Mouse (Mus musculus): ENCODE results near the gene Rlbp1. TPM values are rescaled to one million over a fixed set of nuclear protein-coding genes. Genes with fewer than 3 reads are reported as not detected.

The Rlbp1 gene
- polyA plus RNA-seq, 1 experiment = 0.33 TPM

DNA sequence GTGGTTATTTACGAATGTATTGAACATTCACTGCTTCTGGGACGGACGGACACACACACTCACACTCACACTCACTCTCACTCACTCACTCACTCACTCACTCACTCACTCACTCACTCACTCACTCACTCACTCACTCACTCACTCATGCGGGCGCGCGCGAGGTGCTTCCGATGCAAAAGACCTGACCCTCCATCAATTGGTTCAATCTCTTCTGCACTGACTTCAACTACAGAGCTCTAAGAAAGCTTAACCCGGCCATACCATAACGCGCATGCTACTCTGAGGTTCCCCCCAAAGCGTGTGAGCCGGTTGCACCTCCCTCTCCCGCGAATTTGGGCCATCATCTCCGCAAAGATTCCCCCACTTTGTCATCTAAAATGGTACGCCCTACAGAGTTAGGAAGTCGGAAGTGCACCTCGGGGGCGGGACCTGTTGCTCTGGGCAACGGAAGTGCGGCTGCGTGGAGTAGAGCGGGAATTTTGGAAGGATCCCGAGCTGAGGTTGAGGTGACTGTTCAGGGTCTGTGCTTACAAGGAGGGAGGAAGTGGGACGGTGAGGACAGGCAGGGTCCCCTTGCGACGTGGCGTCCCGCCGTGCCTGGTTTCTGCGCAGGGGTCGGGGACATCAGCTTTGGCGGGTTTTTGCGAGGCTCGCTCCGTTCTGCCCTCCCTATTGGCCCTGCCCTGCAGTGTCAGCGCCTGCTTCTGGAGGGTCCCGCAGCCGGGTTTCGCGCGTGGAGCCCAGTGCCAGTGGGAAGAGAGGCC, 5.2 kb upstream of the Rlbp1 start, which contains the start of gene Fanci:
TSS of gene Fanci (plus strand) at position 47 of the 767 bp plus-strand sequence.
- H3K4me1 ChIP-seq (ENCODE audit: control insufficient read depth, insufficient read depth, low read length) = no peaks in the 10 kb centered on the region; the same call in 1 of the 2 replicates
- H3K27me3 ChIP-seq (replicated peaks; ENCODE audit: control insufficient read depth, insufficient read depth, low read length) = no peaks in the 10 kb centered on the region
- under 1% methylated on average over 44 of the region's 44 CpGs for WGBS
- peak within 1 kb of the TSS; percentile 62; the same call in 1 of the 2 replicates for H3K27ac ChIP-seq (ENCODE audit: insufficient read depth, low read depth, low read length)
- DNase-seq = peak; percentile 96
- H3K4me3 ChIP-seq (ENCODE audit: insufficient read depth, low read depth, low read length) = peak within 1 kb of the TSS; percentile 84
- H3K36me3 ChIP-seq (ENCODE audit: control insufficient read depth, insufficient read depth, low read length) = no peaks in the 10 kb centered on the region
- no peak for TF ChIP-seq CTCF (conservative IDR thresholded peaks at IDR 0.05; ENCODE audit: insufficient read depth, insufficient read length, low read depth, low read length)
- no peak for TF ChIP-seq POLR2A (IDR thresholded peaks at IDR 0.05; ENCODE audit: low read depth, low read length)

DNA sequence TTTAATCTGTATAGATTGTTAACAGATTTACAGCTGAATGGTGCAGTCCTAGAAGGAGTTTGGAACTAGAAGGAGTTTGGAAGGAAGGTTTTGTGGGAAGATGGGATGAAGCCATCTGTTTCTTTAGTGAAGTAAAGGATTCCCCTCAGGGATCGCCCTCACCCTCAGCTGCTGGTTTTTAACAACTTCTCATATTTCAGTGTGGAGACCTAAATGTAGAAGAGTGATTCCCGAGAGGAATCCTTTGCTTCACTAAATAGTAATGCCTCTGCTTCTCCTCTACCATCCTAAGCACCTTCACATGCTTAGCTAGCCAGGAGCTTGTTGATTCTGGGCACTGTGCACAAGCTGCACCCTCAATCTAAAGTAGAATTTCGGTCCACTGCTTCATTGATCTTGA, 4.6 kb upstream of the Rlbp1 start:
- no peaks in the 10 kb centered on the region; the same call in 1 of the 2 replicates for H3K4me1 ChIP-seq (ENCODE audit: control insufficient read depth, insufficient read depth, low read length)
- peak overlapping the region; percentile 84 for H3K4me3 ChIP-seq (ENCODE audit: insufficient read depth, low read depth, low read length)
- TF ChIP-seq POLR2A (IDR thresholded peaks at IDR 0.05; ENCODE audit: low read depth, low read length) (no peak), CTCF (conservative IDR thresholded peaks at IDR 0.05; ENCODE audit: insufficient read depth, insufficient read length, low read depth, low read length) (no peak)
- DNase-seq = no peak
- 6% methylated on average over 3 of the region's 3 CpGs for WGBS
- no peaks in the 10 kb centered on the region for H3K27me3 ChIP-seq (replicated peaks; ENCODE audit: control insufficient read depth, insufficient read depth, low read length)
- no peaks in the 10 kb centered on the region for H3K36me3 ChIP-seq (ENCODE audit: control insufficient read depth, insufficient read depth, low read length)
- peak overlapping the region; percentile 62; the same call in 1 of the 2 replicates for H3K27ac ChIP-seq (ENCODE audit: insufficient read depth, low read depth, low read length)

DNA sequence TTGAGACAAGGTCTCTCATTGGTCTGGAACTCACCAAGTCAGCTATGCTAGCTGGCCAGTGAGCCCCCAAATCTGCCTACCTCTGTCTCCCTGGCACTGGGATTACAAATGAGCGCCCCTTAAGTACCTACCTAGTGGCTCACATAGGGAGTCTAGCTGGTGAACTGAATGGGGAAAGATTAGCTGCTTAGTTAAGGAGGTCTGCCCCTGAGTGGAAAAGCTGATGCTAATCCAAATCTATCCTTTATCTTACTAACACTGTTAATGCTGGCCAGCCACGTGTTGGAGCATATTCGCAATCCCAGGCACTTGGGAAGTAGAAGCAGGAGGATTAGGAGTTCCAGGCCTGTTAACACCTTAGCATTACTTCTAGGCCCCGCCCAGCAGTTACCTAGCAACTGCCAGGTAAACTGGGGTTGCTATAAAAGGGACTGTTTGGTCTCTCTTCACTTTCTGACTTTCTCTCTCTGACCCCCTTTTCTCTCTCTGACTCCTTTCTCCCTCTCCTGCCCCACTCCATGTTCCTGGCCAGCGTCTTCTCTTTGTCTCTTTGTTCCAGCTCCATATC, 3.4 kb upstream of the Rlbp1 start:
- Histone ChIP-seq H3K27ac (ENCODE audit: insufficient read depth, low read depth, low read length) (no peak overlapping the region), H3K4me3 (ENCODE audit: insufficient read depth, low read depth, low read length) (no peak overlapping the region), H3K36me3 (ENCODE audit: control insufficient read depth, insufficient read depth, low read length) (no peaks in the 10 kb centered on the region), H3K27me3 (replicated peaks; ENCODE audit: control insufficient read depth, insufficient read depth, low read length) (no peaks in the 10 kb centered on the region), H3K4me1 (ENCODE audit: control insufficient read depth, insufficient read depth, low read length) (no peaks in the 10 kb centered on the region; the same call in 1 of the 2 replicates)
- TF ChIP-seq CTCF (conservative IDR thresholded peaks at IDR 0.05; ENCODE audit: insufficient read depth, insufficient read length, low read depth, low read length) (no peak), POLR2A (IDR thresholded peaks at IDR 0.05; ENCODE audit: low read depth, low read length) (no peak)
- DNase-seq = no peak
- 86% methylated on average over 5 of the region's 5 CpGs for WGBS

DNA sequence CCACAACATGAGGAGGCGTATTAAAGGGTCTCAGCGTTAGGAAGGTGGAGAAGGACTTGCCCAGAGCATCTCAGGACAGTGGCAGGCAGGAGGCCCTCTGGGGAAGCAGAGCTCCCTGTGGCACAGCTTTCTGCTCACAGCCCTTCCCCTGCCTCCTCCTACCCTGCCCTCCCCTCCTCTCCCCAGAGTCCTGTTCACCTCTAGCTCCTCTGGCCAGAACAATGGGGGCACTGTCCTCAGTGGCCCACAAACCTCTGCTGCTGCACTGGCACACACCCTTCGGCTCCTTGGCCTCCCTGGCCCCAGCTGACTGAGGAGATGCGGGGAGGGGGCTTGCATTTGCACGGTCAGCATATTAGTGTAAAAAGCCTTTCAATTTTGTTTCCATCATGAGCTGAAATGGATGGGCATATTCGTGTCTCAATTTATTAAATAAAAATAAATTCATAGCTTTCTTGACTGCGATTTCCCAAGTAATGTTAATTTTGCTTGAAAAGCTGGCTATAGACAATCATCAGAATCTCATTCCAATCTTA, 1.9 kb upstream of the Rlbp1 start:
- WGBS = 74% methylated on average over 7 of the region's 7 CpGs

DNA sequence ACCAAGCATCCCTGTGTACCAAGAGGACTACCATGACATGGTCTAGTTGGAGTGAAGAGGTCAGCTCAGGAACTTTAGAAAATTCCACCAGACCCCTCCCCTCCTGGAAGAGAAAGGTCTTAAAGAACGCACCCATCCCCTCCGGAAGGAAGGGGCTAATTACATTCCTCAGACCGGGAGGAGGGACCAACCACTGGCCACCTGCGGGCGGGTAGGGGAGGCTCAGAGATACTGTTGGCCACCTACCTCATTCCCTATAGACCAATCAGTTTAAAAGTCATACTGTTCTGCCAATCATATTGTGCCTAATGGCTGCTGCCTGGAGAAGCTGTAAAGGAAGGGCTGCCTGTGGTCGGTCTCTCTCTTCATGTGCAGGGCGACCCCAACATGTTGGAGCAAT, 1.1 kb upstream of the Rlbp1 start:
- WGBS = 37% methylated on average over 7 of the region's 7 CpGs
- H3K27ac ChIP-seq (ENCODE audit: insufficient read depth, low read depth, low read length) = no peak overlapping the region
- no peak for DNase-seq
- H3K4me3 ChIP-seq (ENCODE audit: insufficient read depth, low read depth, low read length) = no peak overlapping the region
- TF ChIP-seq CTCF (conservative IDR thresholded peaks at IDR 0.05; ENCODE audit: insufficient read depth, insufficient read length, low read depth, low read length) (no peak), POLR2A (IDR thresholded peaks at IDR 0.05; ENCODE audit: low read depth, low read length) (no peak)
- no peaks in the 10 kb centered on the region for H3K27me3 ChIP-seq (replicated peaks; ENCODE audit: control insufficient read depth, insufficient read depth, low read length)
- H3K4me1 ChIP-seq (ENCODE audit: control insufficient read depth, insufficient read depth, low read length) = no peaks in the 10 kb centered on the region; the same call in 1 of the 2 replicates
- no peaks in the 10 kb centered on the region for H3K36me3 ChIP-seq (ENCODE audit: control insufficient read depth, insufficient read depth, low read length)

More for the DNA sequence above, 1.9 kb upstream of the Rlbp1 start:
- H3K4me3 ChIP-seq (ENCODE audit: insufficient read depth, low read depth, low read length) = no peak overlapping the region
- no peaks in the 10 kb centered on the region for H3K36me3 ChIP-seq (ENCODE audit: control insufficient read depth, insufficient read depth, low read length)
- no peak overlapping the region for H3K27ac ChIP-seq (ENCODE audit: insufficient read depth, low read depth, low read length)
- no peak for DNase-seq
- no peaks in the 10 kb centered on the region; the same call in 1 of the 2 replicates for H3K4me1 ChIP-seq (ENCODE audit: control insufficient read depth, insufficient read depth, low read length)
- H3K27me3 ChIP-seq (replicated peaks; ENCODE audit: control insufficient read depth, insufficient read depth, low read length) = no peaks in the 10 kb centered on the region
- TF ChIP-seq CTCF (conservative IDR thresholded peaks at IDR 0.05; ENCODE audit: insufficient read depth, insufficient read length, low read depth, low read length) = no peak
- TF ChIP-seq POLR2A (IDR thresholded peaks at IDR 0.05; ENCODE audit: low read depth, low read length) = no peak

DNA sequence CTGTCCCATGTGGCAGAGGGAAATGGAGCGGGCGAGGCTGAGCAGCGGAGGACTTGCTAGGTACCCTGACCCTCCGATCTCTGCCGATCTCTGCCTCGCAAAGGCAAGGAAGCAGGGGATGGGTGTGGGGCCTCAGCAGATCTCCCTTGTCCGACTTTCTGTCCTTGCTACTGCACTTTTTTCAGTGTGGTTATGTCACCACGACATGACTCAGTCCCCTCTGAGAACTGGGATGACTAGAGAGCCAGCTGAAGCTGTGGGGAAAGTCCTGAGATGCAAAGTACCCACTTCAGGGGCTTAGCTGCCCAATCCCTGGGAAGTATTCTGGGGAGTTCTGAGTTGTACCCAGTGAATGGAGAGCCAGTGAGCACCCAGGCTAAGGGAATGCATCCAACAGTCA, 292 bp upstream of the Rlbp1 start:
- no peak for DNase-seq

More for the DNA sequence above, 292 bp upstream of the Rlbp1 start:
- Histone ChIP-seq H3K27me3 (replicated peaks; ENCODE audit: control insufficient read depth, insufficient read depth, low read length) (no peaks in the 10 kb centered on the region), H3K4me3 (ENCODE audit: insufficient read depth, low read depth, low read length) (no peak overlapping the region), H3K27ac (ENCODE audit: insufficient read depth, low read depth, low read length) (no peak overlapping the region), H3K4me1 (ENCODE audit: control insufficient read depth, insufficient read depth, low read length) (no peaks in the 10 kb centered on the region; the same call in 1 of the 2 replicates), H3K36me3 (ENCODE audit: control insufficient read depth, insufficient read depth, low read length) (no peaks in the 10 kb centered on the region)
- TF ChIP-seq POLR2A (IDR thresholded peaks at IDR 0.05; ENCODE audit: low read depth, low read length) (no peak), CTCF (conservative IDR thresholded peaks at IDR 0.05; ENCODE audit: insufficient read depth, insufficient read length, low read depth, low read length) (no peak)
- WGBS = 79% methylated on average over 8 of the region's 8 CpGs

All from kidney, adult 2 months (tissue).